Mouse (Mus musculus) forebrain, embryonic 11.5 days (tissue): ENCODE measurements at regions not wholly inside any gene's neighbourhood (a gene's known extent, or its start where the extent isn't known, plus 50 kb on each side); places are given as distances from the start of the nearest gene placed in this dataset.

Source experiments
- ATAC-seq: fragments of 200-750 bp; cut with Nextera tagmentation; replicated peaks from 2 replicates; pipeline ENCODE4 v1.8.0; 2017; ENCODE audit warnings: moderate TSS enrichment; ENCODE audit not compliant: low FRiP score
- DNase-seq: peaks from one replicate; pipeline ENCODE4 v3.0.0-alpha.2; 2017; ENCODE audit warnings: low spot score
- H3K27ac ChIP-seq: fragments of 300-500 bp; sonication (generic); 2 replicates; pipeline ENCODE4 v1.5.1; 2014; ENCODE audit warnings: low read depth, low read length
- H3K27me3 ChIP-seq: fragments of 300-500 bp; sonication (generic); 2 replicates; pipeline ENCODE4 v1.6.1; 2014; ENCODE audit warnings: mild to moderate bottlenecking, low read length, mixed read lengths; ENCODE audit not compliant: control insufficient read depth, insufficient read depth
- H3K36me3 ChIP-seq: fragments of 300-500 bp; sonication (generic); 2 replicates; pipeline ENCODE4 v1.6.1; 2014; ENCODE audit warnings: mild to moderate bottlenecking, low read length, moderate library complexity, mixed read lengths; ENCODE audit not compliant: control insufficient read depth, insufficient read depth
- H3K4me1 ChIP-seq: fragments of 300-500 bp; sonication (generic); replicated peaks from 2 replicates; pipeline ENCODE4 v1.6.1; 2014; ENCODE audit warnings: low read length, mixed read lengths; ENCODE audit not compliant: control insufficient read depth, insufficient read depth
- H3K4me2 ChIP-seq: fragments of 300-500 bp; sonication (generic); 2 replicates; pipeline ENCODE4 v1.6.1; 2014; ENCODE audit warnings: low read depth, mild to moderate bottlenecking, low read length, moderate library complexity, mixed read lengths; ENCODE audit not compliant: severe bottlenecking
- H3K4me3 ChIP-seq: fragments of 300-500 bp; sonication (generic); 2 replicates; pipeline ENCODE4 v1.5.1; 2014; ENCODE audit warnings: low read depth, low read length
- H3K9ac ChIP-seq: fragments of 300-500 bp; sonication (generic); 2 replicates; pipeline ENCODE4 v1.6.1; 2014; ENCODE audit warnings: low read length
- H3K9me3 ChIP-seq: fragments of 300-500 bp; sonication (generic); 2 replicates; pipeline ENCODE4 v1.6.1; 2016; ENCODE audit warnings: low read length, mixed read lengths; ENCODE audit not compliant: control insufficient read depth
- WGBS: fragments of 180-500 bp; shearing (Covaris S2); extraction: QIAGEN DNeasy Blood & Tissue Kit; methylation state at CpG from one replicate; pipeline ENCODE4 v1.1.7; 2014; 5-methylcytosine and 5-hydroxymethylcytosine counted together

DNA sequence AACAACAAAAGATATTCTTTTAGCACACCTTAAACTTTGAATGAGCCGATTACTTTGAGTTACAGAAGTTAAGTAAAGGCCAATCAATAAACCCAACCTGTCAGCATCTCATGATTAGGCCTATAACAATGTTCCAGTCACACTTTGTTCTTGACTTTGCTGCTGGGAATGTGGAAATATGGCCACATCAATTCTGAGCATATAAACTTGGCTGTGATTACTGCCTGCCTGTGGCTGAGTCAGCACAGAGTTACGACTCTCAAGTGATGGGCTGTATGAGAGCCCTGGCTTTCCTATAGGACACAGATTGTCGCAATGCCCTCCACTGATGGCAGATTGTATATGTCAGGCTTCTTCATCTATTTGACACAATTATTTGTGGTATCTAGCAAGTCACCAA lies 152.6 kb downstream of the Tm4sf1 start:
- no peak for DNase-seq

DNA sequence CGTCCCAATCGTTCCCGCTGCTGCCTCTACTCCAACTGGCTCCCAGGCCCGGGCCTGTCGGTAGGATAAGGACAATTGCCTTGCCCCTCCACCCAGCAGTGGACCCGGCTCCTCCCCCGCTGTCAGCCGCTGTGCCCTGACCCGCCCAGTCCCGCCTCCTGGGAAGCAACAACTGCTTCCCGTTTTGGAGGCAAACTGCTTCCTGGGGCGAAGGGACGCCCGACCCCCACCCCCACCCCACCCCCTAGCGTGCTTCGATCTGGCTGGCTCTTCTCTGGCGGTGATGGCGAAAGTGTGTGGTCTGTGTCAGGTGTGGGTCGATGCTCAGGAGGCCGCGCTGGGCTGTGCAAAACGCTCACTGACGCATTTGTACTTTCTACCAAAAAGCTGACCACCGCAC lies 164.9 kb downstream of the Tm4sf1 start:
- H3K27me3 ChIP-seq: no peaks in the 10 kb centered on the region
- no peak overlapping the region for H3K9ac ChIP-seq
- WGBS: 27% methylated on average over 24 of the region's 24 CpGs
- peak overlapping the region; percentile 44 for H3K4me2 ChIP-seq
- peak; percentile 67 for DNase-seq
- no peaks in the 10 kb centered on the region for H3K9me3 ChIP-seq
- H3K27ac ChIP-seq: no peak overlapping the region
- peak overlapping the region; percentile 10; the same call in 1 of the 2 replicates for H3K4me3 ChIP-seq
- peak; percentile 84 for ATAC-seq
- no peaks in the 10 kb centered on the region for H3K36me3 ChIP-seq
- H3K4me1 ChIP-seq: no peaks in the 10 kb centered on the region

More for the DNA sequence above, 152.6 kb downstream of the Tm4sf1 start:
- no peaks in the 10 kb centered on the region for H3K36me3 ChIP-seq
- H3K4me2 ChIP-seq: no peak overlapping the region
- H3K4me3 ChIP-seq: no peak overlapping the region
- H3K27ac ChIP-seq: no peak overlapping the region
- 87% methylated on average over 3 of the region's 3 CpGs for WGBS
- H3K9ac ChIP-seq: no peak overlapping the region
- no peaks in the 10 kb centered on the region for H3K4me1 ChIP-seq
- no peaks in the 10 kb centered on the region for H3K27me3 ChIP-seq
- H3K9me3 ChIP-seq: no peaks in the 10 kb centered on the region
- no peak for ATAC-seq

DNA sequence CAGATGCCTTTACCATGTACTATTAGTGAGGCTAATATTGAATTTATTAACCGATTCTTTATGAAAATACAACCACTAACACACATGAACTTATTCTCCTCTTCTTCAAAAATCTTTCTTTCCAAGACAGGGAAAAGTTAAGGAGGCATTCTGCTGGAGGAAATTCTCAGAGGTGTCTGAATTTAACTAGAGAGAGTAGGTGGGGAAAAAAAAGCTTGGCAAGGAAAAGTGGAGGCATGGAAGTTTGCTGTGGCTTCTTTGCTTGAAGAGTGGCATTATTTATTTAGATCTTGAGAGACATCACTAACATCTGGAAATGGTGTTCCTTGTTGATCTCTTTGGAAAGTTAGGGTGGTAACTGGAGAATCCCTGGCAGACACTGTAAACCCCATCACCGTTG lies 173.2 kb downstream of the Tm4sf1 start:
- Histone ChIP-seq H3K9me3 (no peaks in the 10 kb centered on the region), H3K27ac (no peak overlapping the region), H3K36me3 (no peaks in the 10 kb centered on the region), H3K4me1 (no peaks in the 10 kb centered on the region), H3K4me3 (no peak overlapping the region), H3K4me2 (no peak overlapping the region), H3K9ac (no peak overlapping the region), H3K27me3 (no peaks in the 10 kb centered on the region)
- ATAC-seq (no peak), DNase-seq (no peak)
- 86% methylated on average over 2 of the region's 2 CpGs for WGBS

DNA sequence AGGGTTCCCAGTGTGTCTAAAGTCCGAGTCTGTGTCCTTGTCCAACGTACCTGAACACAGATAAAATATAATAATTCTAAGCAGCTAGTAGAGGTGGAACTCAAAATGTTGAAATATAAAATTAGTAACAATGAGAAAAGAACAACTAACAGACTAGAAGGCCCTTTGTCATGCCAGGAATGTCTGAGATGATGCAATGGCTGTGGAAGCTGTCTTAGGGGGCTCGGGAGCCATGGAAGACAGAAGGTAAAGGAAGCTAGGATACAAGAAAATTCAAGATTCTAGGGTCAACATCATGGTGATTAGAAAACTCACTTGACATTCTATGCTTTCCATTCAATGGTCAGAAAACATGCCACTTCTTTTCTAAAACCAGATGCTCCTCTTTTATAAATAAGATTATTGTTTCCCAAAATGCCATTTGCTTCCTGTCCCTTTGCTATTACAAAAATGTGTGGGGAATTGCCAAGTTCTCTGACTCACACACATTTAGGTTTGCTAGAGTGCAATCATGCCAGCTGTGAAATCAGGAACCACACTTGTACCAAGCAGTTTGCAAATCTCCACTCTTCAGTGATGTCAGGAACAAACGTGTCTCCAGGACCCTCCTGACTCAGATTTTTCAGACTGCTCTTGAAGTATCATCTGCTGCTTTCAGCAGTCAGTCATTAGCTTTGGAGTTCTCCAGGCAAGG lies 175.8 kb downstream of the Tm4sf1 start:
- Histone ChIP-seq H3K27me3 (no peaks in the 10 kb centered on the region), H3K9me3 (no peaks in the 10 kb centered on the region), H3K4me3 (no peak overlapping the region), H3K36me3 (no peaks in the 10 kb centered on the region), H3K4me2 (no peak overlapping the region), H3K27ac (no peak overlapping the region), H3K9ac (no peak overlapping the region), H3K4me1 (no peaks in the 10 kb centered on the region)
- no peak for ATAC-seq
- WGBS: 78% methylated on average over 4 of the region's 4 CpGs
- no peak for DNase-seq

DNA sequence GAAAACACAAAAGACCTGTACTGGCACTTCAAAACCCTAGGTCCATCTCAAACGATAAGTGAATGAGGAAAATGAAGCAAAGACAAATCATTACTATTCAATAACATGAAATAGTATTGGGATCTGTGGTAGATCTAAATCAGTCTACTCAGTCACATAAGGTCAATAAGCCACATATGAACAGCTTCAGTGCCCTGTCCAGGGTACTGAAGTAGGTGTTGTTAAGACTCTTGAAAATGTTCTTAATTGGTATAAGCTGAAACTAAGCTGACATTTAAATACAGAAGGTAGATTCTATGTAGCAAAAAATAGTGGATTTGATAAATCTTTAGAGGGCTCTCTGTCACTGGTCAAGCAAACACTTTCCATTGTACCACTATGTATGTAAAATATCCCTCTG lies 183.8 kb downstream of the Tm4sf1 start:
- no peaks in the 10 kb centered on the region for H3K4me1 ChIP-seq
- H3K4me2 ChIP-seq: no peak overlapping the region
- H3K27me3 ChIP-seq: no peaks in the 10 kb centered on the region
- ATAC-seq (no peak), DNase-seq (no peak)
- H3K9me3 ChIP-seq: no peaks in the 10 kb centered on the region
- no peak overlapping the region for H3K4me3 ChIP-seq
- H3K27ac ChIP-seq: no peak overlapping the region
- 98% methylated on average over 1 of the region's 1 CpGs for WGBS
- no peaks in the 10 kb centered on the region for H3K36me3 ChIP-seq
- no peak overlapping the region for H3K9ac ChIP-seq

DNA sequence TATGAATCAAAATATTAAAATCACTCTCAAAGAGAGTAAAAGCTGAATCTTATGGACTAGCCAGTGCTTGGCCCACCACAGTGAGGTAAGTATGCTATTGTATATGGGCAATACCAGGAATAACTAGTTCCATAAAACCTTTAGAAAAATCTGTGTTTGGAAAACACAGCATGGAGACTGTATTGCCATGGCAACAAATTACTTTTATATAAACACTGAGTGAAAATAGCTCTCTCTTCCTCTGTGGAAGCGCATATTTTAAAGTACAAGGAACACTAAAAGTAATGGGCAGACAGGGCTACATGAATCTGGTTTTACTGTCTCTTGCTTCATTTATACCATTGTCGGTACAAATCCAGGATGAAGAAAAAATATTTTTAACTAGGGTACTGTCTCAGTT lies 199.5 kb downstream of the Tm4sf1 start:
- no peak for ATAC-seq
- no peak overlapping the region for H3K27ac ChIP-seq
- H3K4me3 ChIP-seq: no peak overlapping the region
- no peak overlapping the region for H3K4me2 ChIP-seq
- DNase-seq: no peak
- H3K27me3 ChIP-seq: no peaks in the 10 kb centered on the region
- H3K9me3 ChIP-seq: no peaks in the 10 kb centered on the region
- no peak overlapping the region for H3K9ac ChIP-seq
- H3K36me3 ChIP-seq: no peaks in the 10 kb centered on the region
- H3K4me1 ChIP-seq: no peaks in the 10 kb centered on the region
- 95% methylated on average over 2 of the region's 2 CpGs for WGBS

DNA sequence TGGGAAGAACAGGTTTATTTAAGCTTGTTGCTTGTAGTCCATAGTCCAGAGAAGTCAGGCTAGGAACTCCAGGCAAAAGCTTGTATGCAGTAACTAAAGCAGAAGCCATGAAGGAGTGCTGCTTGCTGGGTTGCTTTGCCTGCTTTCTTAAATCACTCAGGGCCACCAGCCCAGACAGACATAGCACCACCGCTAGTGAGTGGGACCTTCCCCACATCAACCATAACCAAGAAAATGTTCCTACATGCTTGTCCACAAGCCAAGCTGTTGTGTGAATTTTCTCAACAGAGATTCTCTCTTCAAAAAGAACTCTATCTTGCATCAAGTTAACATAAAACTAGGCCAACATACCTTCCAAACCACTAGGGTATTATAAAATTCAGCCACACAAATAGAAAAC lies 201.3 kb downstream of the Tm4sf1 start:
- 96% methylated on average over 1 of the region's 1 CpGs for WGBS
- no peaks in the 10 kb centered on the region for H3K36me3 ChIP-seq
- no peak for ATAC-seq
- no peak overlapping the region for H3K4me2 ChIP-seq
- H3K27me3 ChIP-seq: no peaks in the 10 kb centered on the region
- no peak for DNase-seq
- no peak overlapping the region for H3K9ac ChIP-seq
- H3K27ac ChIP-seq: no peak overlapping the region
- no peaks in the 10 kb centered on the region for H3K4me1 ChIP-seq
- no peaks in the 10 kb centered on the region for H3K9me3 ChIP-seq
- H3K4me3 ChIP-seq: no peak overlapping the region

DNA sequence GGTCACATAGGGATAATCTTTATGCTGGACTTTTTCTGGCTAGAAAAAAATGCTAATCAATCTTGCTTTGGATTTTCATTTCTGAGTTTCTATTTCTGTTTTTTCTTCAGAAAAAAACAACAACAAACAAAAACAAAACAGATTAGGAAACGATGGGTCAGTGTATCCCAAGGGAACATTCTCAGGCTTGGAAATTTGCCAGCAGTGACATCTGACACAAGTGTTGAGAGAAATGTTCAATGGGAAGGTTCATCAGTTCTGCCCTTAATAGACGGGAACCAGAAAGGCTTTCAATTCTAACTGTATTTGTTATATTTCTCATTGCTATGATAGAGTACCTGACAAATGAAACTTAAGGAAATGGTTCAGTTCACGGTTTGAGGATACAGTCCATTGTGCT lies 206.9 kb downstream of the Tm4sf1 start:
- no peaks in the 10 kb centered on the region for H3K36me3 ChIP-seq
- H3K4me1 ChIP-seq: no peaks in the 10 kb centered on the region
- WGBS: 82% methylated on average over 3 of the region's 3 CpGs
- ATAC-seq (no peak), DNase-seq (no peak)
- H3K9ac ChIP-seq: no peak overlapping the region
- H3K4me2 ChIP-seq: no peak overlapping the region
- H3K27ac ChIP-seq: no peak overlapping the region
- H3K27me3 ChIP-seq: no peaks in the 10 kb centered on the region
- no peaks in the 10 kb centered on the region for H3K9me3 ChIP-seq
- H3K4me3 ChIP-seq: no peak overlapping the region

DNA sequence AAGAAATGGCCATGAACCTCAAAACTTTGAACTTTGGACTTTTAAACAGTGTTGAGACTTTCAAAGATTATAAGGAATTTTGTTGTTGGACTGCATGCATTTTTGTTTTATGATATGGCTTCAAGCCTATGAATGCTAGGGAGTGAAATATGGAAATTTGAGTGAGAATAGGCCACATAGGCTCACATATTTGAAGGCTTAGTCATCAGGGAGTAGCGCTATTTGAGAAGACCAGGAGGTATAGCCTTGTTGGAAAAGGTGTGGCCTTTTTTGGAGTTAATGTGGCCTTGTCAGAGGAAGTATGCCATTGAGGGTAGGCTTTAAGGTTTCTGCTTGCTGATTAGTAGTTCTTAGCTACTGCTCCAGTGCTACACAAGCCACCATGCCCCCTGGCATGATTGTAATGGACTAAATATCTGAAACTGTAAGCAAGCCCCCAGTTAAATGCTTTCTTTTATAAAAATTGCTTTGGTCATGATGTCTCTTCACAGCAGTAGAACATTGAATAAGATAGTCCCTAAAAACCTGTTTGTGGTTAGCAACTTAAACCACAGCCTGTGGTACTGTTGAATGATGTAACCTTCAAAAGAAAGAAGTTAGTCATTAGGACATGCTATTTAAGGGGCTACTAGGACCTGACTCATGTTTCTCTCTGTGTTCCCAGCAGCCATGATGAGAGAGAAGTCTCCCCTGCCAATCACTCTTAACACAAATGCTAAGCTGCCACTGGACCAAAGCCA lies 208.4 kb downstream of the Tm4sf1 start:
- no peak overlapping the region for H3K4me3 ChIP-seq
- no peaks in the 10 kb centered on the region for H3K9me3 ChIP-seq
- no peaks in the 10 kb centered on the region for H3K27me3 ChIP-seq
- H3K27ac ChIP-seq: no peak overlapping the region
- H3K36me3 ChIP-seq: no peaks in the 10 kb centered on the region
- DNase-seq (no peak), ATAC-seq (no peak)
- no peak overlapping the region for H3K4me2 ChIP-seq
- no peak overlapping the region for H3K9ac ChIP-seq
- no peaks in the 10 kb centered on the region for H3K4me1 ChIP-seq
- 88% methylated on average over 1 of the region's 1 CpGs for WGBS
